8 mouse cellular contexts compared by ENCODE assay signal in the genomic region with DNA sequence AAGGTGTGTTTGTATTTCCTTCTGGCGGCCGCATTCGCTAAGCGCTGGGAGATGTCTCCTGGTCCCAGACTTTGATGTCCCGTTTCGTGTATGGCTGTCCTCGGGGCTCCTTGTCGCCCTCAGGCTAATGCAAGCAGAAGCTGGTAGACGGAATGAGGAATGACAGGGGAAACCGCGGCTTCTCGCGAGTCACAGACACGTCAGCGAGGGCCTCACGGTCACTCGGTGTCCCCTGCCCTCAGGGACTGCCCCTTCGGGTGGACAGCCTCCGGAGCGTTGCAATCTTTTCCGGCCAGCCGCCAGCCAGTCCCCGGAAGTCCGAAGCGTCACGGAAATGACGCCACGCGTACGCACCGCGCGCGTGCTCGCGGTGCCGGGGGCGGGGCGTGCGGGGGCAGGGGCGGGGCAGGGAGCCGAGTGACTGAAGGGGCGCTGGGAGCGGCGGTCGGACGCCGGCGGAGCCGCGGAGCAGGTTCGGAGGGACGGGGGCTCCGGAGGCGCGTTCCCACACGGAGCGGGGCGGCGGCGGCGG. TPM values are rescaled to one million over a fixed set of nuclear protein-coding genes. Genes with fewer than 3 reads are reported as not detected.
DNase-seq lines count a peak whose midpoint lies in the region; ATAC-seq and TF ChIP-seq lines count a peak whose summit lies in the region.

A gene (plus strand): TSS at position 376 of the 532 bp plus-strand sequence.

- H3K36me3 ChIP-seq in embryonic facial prominence, embryonic 15.5 days: no peaks in the 10 kb centered on the region
- no peaks in the 10 kb centered on the region for H3K36me3 ChIP-seq in limb, embryonic 12.5 days
- no peaks in the 10 kb centered on the region for H3K36me3 ChIP-seq in midbrain, embryonic 14.5 days (ENCODE audit: control insufficient read depth, insufficient read depth, low read length)

- H3K9ac ChIP-seq in embryonic facial prominence, embryonic 15.5 days: peak within 1 kb of the TSS; percentile 85
- H3K9ac ChIP-seq in limb, embryonic 12.5 days (replicated peaks): peak within 1 kb of the TSS; percentile 89
- H3K9ac ChIP-seq in midbrain, embryonic 14.5 days (replicated peaks; ENCODE audit: low read length): peak within 1 kb of the TSS; percentile 81

- no peak for TF ChIP-seq CTCF in bone marrow macrophage, adult 2 months (IDR thresholded peaks at IDR 0.05; ENCODE audit: low read depth, low read length)

- peaks cover 23% of the 10 kb centered on the region for H3K4me1 ChIP-seq in bone marrow macrophage, adult 2 months (ENCODE audit: control insufficient read depth, insufficient read depth, low read length)
- peaks cover 24% of the 10 kb centered on the region for H3K4me1 ChIP-seq in embryonic facial prominence, embryonic 15.5 days
- H3K4me1 ChIP-seq in limb, embryonic 12.5 days (replicated peaks): peaks cover 18% of the 10 kb centered on the region
- peaks cover 19% of the 10 kb centered on the region for H3K4me1 ChIP-seq in midbrain, embryonic 14.5 days (ENCODE audit: control insufficient read depth, insufficient read depth, low read length)

- ATAC-seq in embryonic facial prominence, embryonic 15.5 days (ENCODE audit: insufficient number of reproducible peaks, low FRiP score, low TSS enrichment, low read depth): peak; percentile 92
- ATAC-seq in limb, embryonic 12.5 days (ENCODE audit: insufficient number of reproducible peaks, insufficient read depth, low FRiP score, low TSS enrichment, low read depth): peak; percentile 86
- peak; percentile 97 for ATAC-seq in midbrain, embryonic 14.5 days (ENCODE audit: low FRiP score, low TSS enrichment)

- H3K4me2 ChIP-seq in embryonic facial prominence, embryonic 15.5 days (replicated peaks): peak within 1 kb of the TSS; percentile 72
- H3K4me2 ChIP-seq in limb, embryonic 12.5 days: peak within 1 kb of the TSS; percentile 80
- peak within 1 kb of the TSS; percentile 83 for H3K4me2 ChIP-seq in midbrain, embryonic 14.5 days (ENCODE audit: low read length)

- WGBS in embryonic facial prominence, embryonic 15.5 days: under 1% methylated on average over 58 of the region's 62 CpGs
- whole genome bisulfite sequencing in limb, embryonic 12.5 days: under 1% methylated on average over 51 of the region's 62 CpGs
- under 1% methylated on average over 57 of the region's 62 CpGs for WGBS in midbrain, embryonic 14.5 days

- peak; percentile 97 for DNase-seq in 416B (ENCODE audit: low read depth)
- peak; percentile 97 for DNase-seq in heart, adult 8-10 months (ENCODE audit: low spot score)
- peak; percentile 93 to 94 for DNase-seq in kidney, adult 8-10 months
- DNase-seq in midbrain, embryonic 14.5 days: peak; percentile 95
- peak; percentile 89 for DNase-seq in spleen, adult 12 weeks (ENCODE audit: low spot score)

- H3K27me3 ChIP-seq in embryonic facial prominence, embryonic 15.5 days: no peaks in the 10 kb centered on the region
- no peaks in the 10 kb centered on the region for H3K27me3 ChIP-seq in limb, embryonic 12.5 days
- no peaks in the 10 kb centered on the region for H3K27me3 ChIP-seq in midbrain, embryonic 14.5 days (ENCODE audit: control insufficient read depth, insufficient read depth, low read length)

- H3K4me3 ChIP-seq in bone marrow macrophage, adult 2 months (ENCODE audit: insufficient read depth, low read length): peak within 1 kb of the TSS; percentile 64
- H3K4me3 ChIP-seq in embryonic facial prominence, embryonic 15.5 days (replicated peaks): peak within 1 kb of the TSS; percentile 74
- H3K4me3 ChIP-seq in limb, embryonic 12.5 days (replicated peaks): peak within 1 kb of the TSS; percentile 89
- H3K4me3 ChIP-seq in midbrain, embryonic 14.5 days (replicated peaks; ENCODE audit: low read depth, low read length): peak within 1 kb of the TSS; percentile 71

- H3K27ac ChIP-seq in bone marrow macrophage, adult 2 months (ENCODE audit: insufficient read depth, low read depth, low read length): peak within 1 kb of the TSS; percentile 70
- H3K27ac ChIP-seq in embryonic facial prominence, embryonic 15.5 days (replicated peaks): peak within 1 kb of the TSS; percentile 81
- peak within 1 kb of the TSS; percentile 86 for H3K27ac ChIP-seq in limb, embryonic 12.5 days
- H3K27ac ChIP-seq in midbrain, embryonic 14.5 days (replicated peaks; ENCODE audit: low read depth, low read length): peak within 1 kb of the TSS; percentile 87

- no peak; the same call in 1 of the 2 replicates for TF ChIP-seq POLR2A in bone marrow macrophage, adult 2 months (IDR thresholded peaks at IDR 0.05; ENCODE audit: borderline replicate concordance, low read depth, low read length)

- no peaks in the 10 kb centered on the region for H3K9me3 ChIP-seq in embryonic facial prominence, embryonic 15.5 days (replicated peaks)
- no peaks in the 10 kb centered on the region for H3K9me3 ChIP-seq in limb, embryonic 12.5 days
- H3K9me3 ChIP-seq in midbrain, embryonic 14.5 days (ENCODE audit: control insufficient read depth, low read length): no peaks in the 10 kb centered on the region

RNA-seq across cellular contexts. Expression of the gene that starts here (rescaled TPM):
- polyA plus RNA-seq in bone marrow macrophage, adult 2 months (2012; ENCODE audit: insufficient read depth, insufficient read length, missing spikeins): 22.3 and 25.4 TPM in 2 replicates
- polyA plus RNA-seq in embryonic facial prominence, embryonic 15.5 days (2015; fragmentation: Nextera tagmentation; extraction: Ambion mirVana): 30.1 and 32.6 TPM in 2 replicates
- 10 to 100 TPM; 20.6 to 24.3 (median 22.0) TPM for total RNA-seq in heart, adult 8-10 months (2022)
- polyA plus RNA-seq in limb, embryonic 12.5 days (2016; fragmentation: Nextera tagmentation; extraction: Ambion mirVana): 26.8 and 26.9 TPM in 2 replicates
- 38.9 and 40.3 TPM in 2 replicates for polyA plus RNA-seq in midbrain, embryonic 14.5 days (2014; fragmentation: Nextera tagmentation; extraction: Ambion mirVana)

Comparison
In these comparisons a context has a peak if more than half of its experiments do, and no peak if none do; other contexts are left out.
1. Peak in every context shown above with its lines: DNase-seq, ATAC-seq, H3K4me3 ChIP-seq and H3K27ac ChIP-seq.